Mouse (Mus musculus) bone marrow, adult 2 months (tissue): Measurements from ENCODE around the gene Cpne4.

Experiments used
- CTCF ChIP-seq: fragments of 200-500 bp; IDR thresholded peaks from 2 replicates; pipeline ENCODE4 v1.5.1; 2011; ENCODE audit warnings: low read length, control low read depth; ENCODE audit not compliant: control insufficient read depth, insufficient read depth
- POLR2A ChIP-seq: fragments of 200-500 bp; IDR thresholded peaks from 2 replicates; pipeline ENCODE4 v1.6.1; 2011; ENCODE audit warnings: low read depth, mild to moderate bottlenecking, control low read depth, low read length, borderline replicate concordance; ENCODE audit not compliant: control insufficient read depth

- no peak for TF ChIP-seq POLR2A
- no peak for TF ChIP-seq CTCF
Observed at GRCm38 (mm10) chr9:105049636-105050035, 502.6 kb downstream of the Cpne4 start.
